ENCODE assay signal across 8 mouse cellular contexts in the genomic region with DNA sequence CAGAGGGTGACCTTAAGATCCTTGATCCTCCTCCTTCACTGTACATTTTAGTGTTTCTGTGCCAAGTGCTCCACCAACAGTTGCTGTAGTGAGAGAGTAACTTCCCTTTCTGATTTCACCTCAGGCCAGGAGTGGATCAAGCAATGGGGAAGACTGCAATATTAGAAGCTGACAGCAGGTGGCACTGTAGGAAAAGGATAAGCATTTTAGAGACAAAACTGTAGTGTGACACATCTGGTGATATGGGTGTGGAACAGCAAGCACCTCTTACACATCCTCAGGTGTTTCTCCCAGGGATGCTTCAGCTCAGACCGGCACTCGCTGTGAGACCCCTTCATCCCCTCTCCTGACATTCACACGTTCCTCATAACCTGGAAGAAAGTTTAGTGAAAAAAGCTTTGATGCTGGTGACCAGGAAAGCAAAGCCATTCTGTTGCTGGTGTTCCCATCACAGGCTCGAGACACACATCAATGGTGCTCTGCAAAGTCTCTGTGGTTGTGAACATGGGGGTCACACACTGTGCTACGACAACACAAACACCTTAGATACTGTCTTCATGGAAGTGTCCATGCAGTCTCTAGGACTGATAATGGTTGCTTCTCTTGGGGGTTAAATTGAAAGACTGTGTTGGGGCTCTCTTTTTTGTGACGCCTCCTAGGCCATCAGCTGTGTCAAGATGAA.
DNase-seq lines count a peak whose midpoint lies in the region; ATAC-seq lines count a peak whose summit lies in the region.

No protein-coding gene starts in this region.

- no peak overlapping the region for H3K27ac ChIP-seq in forebrain, embryonic 15.5 days (replicated peaks)
- H3K27ac ChIP-seq in hindbrain, embryonic 12.5 days, result no peak overlapping the region
- H3K27ac ChIP-seq in midbrain, embryonic 10.5 days (replicated peaks), result no peak overlapping the region

- H3K36me3 ChIP-seq in forebrain, embryonic 15.5 days, result no peaks in the 10 kb centered on the region
- H3K36me3 ChIP-seq in hindbrain, embryonic 12.5 days, result no peaks in the 10 kb centered on the region
- no peaks in the 10 kb centered on the region for H3K36me3 ChIP-seq in midbrain, embryonic 10.5 days

- 50% methylated on average over 6 of the region's 6 CpGs for WGBS in forebrain, embryonic 15.5 days
- WGBS in hindbrain, embryonic 12.5 days, result 46% methylated on average over 6 of the region's 6 CpGs
- 54% methylated on average over 6 of the region's 6 CpGs for WGBS in midbrain, embryonic 10.5 days

- H3K4me1 ChIP-seq in forebrain, embryonic 15.5 days, result no peaks in the 10 kb centered on the region
- H3K4me1 ChIP-seq in hindbrain, embryonic 12.5 days, result no peaks in the 10 kb centered on the region
- no peaks in the 10 kb centered on the region for H3K4me1 ChIP-seq in midbrain, embryonic 10.5 days

- no peaks in the 10 kb centered on the region for H3K9me3 ChIP-seq in forebrain, embryonic 15.5 days
- no peaks in the 10 kb centered on the region for H3K9me3 ChIP-seq in hindbrain, embryonic 12.5 days (replicated peaks)
- H3K9me3 ChIP-seq in midbrain, embryonic 10.5 days (replicated peaks), result no peaks in the 10 kb centered on the region

- no peaks in the 10 kb centered on the region for H3K27me3 ChIP-seq in forebrain, embryonic 15.5 days
- no peaks in the 10 kb centered on the region for H3K27me3 ChIP-seq in hindbrain, embryonic 12.5 days
- no peaks in the 10 kb centered on the region for H3K27me3 ChIP-seq in midbrain, embryonic 10.5 days (ENCODE audit: low read depth, poor library complexity, severe bottlenecking)

- no peak overlapping the region for H3K4me3 ChIP-seq in forebrain, embryonic 15.5 days
- H3K4me3 ChIP-seq in hindbrain, embryonic 12.5 days, result no peak overlapping the region
- H3K4me3 ChIP-seq in midbrain, embryonic 10.5 days, result no peak overlapping the region

- H3K9ac ChIP-seq in forebrain, embryonic 15.5 days (replicated peaks), result no peak overlapping the region
- no peak overlapping the region for H3K9ac ChIP-seq in hindbrain, embryonic 12.5 days

- no peak overlapping the region for H3K4me2 ChIP-seq in forebrain, embryonic 15.5 days (replicated peaks)
- H3K4me2 ChIP-seq in hindbrain, embryonic 12.5 days (replicated peaks), result no peak overlapping the region

- peak; percentile 61 for ATAC-seq in forebrain, embryonic 15.5 days (replicated peaks)
- peak; percentile 52 for ATAC-seq in hindbrain, embryonic 12.5 days (ENCODE audit: low FRiP score)

- DNase-seq in Muller cell, postnatal 12 days (ENCODE audit: inconsistent ontology term), result peak; percentile 49
- peak; percentile 21 for DNase-seq in c-Kit-positive CD71-positive TER-119-negative erythroid progenitor cells, embryonic 14.5 days (ENCODE audit: low read depth)
- DNase-seq in layer of hippocampus, postnatal 36 days, result peak; percentile 40 to 79
- peak; percentile 65 for DNase-seq in midbrain, embryonic 10.5 days (ENCODE audit: low spot score)
- peak; percentile 71 for DNase-seq in right cerebral cortex, postnatal 25 days
- peak; percentile 80 for DNase-seq in urinary bladder, postnatal 25 days (ENCODE audit: low spot score)

Comparison
In these comparisons a context has a peak if more than half of its experiments do, and no peak if none do; other contexts are left out.
1. DNase-seq: peak in every context shown above with its lines; median percentile 80 in urinary bladder, postnatal 25 days; 71 in right cerebral cortex, postnatal 25 days; 65 in midbrain, embryonic 10.5 days; 60 in layer of hippocampus, postnatal 36 days; 49 in Muller cell, postnatal 12 days; 21 in c-Kit-positive CD71-positive TER-119-negative erythroid progenitor cells, embryonic 14.5 days.